Mouse (Mus musculus): ENCODE measurements around the gene Iqcg.

The Iqcg gene

DNA sequence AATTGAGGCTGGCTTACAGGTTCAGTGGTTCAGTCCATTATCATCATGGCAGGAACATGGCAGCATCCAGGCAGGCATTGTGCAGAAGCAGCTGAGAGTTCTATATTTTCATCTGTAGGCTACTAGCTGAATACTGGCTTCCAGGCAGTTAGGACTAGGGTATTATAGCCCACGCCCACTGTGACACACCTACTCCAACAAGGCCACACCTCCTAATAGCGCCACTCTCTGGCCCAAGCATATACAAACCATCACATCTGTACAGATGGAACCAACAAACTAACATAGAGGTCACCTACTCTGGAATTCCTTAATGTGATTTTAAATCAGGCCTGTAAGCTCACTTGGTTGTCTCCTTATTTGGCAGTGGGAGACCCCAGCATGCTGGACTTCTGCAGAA, 7.3 kb downstream of the Iqcg start:
- no peak for DNase-seq

- DNase-seq: no peak
Measured at GRCm38 (mm10) chr16:33048004-33048403, 8.0 kb downstream of the Iqcg start.

- DNase-seq: no peak
Measured at GRCm38 (mm10) chr16:33043268-33043667, 12.8 kb downstream of the Iqcg start.

GRCm38 (mm10) chr16:33042682-33043081, 13.3 kb downstream of the Iqcg start:
- no peak for DNase-seq

DNA sequence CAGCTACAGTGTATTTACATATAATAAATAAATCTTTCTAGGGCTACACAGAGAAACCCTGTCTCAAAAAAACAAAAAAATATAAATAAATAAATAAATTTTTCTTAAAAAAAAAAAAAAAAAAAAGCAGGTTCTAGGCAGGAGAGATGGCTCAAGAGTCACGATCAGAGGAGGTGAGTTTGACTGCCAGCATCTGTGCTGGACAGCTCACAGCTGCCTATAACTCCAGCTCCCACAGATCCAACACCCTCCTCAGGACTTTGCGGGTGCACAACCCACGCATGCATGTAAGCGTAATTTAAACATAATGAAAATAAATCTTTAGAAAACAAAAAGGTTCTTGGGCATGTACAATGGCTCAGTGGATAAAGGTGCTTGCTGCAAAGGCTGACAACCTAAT, 20.0 kb downstream of the Iqcg start:
- DNase-seq: no peak

DNA sequence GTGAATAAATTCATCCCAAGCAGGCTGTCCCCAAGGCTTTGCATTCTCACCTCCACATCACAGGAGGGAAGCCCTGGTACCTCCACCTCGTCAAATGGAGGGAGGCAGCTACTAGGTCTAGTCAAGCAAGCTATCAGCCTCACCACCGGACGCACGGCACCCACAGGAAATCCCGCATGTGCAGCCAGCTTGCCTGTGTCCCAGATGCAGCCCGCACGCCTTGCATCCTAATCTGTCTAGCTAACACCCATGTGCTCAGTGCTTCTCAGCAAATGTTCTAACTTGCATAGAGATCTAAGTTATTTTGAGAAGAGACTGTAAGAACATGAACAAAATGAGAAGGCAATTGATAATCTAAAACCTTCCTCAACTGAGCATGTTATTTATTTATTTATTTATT, 29.7 kb downstream of the Iqcg start:
- DNase-seq: no peak

GRCm38 (mm10) chr16:33024456-33025104, 31.4 kb downstream of the Iqcg start:
- DNase-seq: no peak

GRCm38 (mm10) chr16:33023750-33024149, 32.3 kb downstream of the Iqcg start:
- DNase-seq: peak; percentile 82

DNA sequence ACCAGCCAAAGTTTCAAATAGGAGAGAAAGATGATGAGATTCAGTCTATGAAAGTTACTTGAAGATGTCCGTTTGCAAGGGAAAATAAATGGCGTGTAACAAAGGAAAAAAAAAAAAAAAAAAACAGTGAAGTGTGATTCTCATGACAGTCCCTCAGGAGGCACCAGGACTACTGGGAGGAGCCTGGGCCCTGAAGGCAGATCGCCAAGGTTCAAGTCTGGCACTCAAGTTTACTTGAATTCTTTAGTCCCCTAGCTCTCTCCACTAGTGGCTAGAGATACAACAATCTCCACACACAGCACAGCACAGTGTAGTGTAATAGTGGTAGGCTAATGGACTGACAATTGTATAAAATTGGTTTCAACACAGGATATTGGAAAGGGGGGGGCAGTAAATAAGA, 34.6 kb downstream of the Iqcg start:
- DNase-seq: no peak

DNA sequence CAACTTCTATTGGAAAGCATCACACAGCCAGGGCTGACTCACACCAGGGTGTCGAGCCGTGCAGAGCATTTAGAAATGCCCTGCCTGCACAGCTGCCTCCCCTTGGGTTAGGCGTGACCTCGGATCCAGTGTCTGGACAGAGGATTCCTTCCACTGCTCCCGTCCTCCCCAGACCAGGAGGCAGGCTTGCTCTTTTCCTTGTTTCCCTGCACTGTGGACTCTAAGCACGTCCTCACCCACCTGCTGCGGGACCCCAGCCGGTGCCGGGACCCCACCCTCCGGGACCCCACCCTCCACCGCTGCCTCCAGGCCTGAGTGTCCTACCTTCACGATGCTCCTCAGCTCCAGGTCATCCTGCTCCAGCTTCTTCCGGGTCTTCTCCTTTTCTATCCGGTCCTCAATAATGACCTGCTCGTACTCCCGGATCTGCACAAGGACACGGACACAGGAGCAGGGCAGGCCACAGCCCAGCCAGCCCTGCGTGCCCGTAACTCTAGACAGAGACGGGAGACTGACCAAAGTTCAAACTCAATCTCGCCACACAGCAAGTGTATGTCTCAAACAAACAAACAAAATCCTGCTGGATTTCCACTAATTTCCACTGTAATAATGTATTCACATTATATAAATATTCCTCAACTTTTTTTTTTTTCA, 36.8 kb downstream of the Iqcg start:
- no peak for DNase-seq

DNA sequence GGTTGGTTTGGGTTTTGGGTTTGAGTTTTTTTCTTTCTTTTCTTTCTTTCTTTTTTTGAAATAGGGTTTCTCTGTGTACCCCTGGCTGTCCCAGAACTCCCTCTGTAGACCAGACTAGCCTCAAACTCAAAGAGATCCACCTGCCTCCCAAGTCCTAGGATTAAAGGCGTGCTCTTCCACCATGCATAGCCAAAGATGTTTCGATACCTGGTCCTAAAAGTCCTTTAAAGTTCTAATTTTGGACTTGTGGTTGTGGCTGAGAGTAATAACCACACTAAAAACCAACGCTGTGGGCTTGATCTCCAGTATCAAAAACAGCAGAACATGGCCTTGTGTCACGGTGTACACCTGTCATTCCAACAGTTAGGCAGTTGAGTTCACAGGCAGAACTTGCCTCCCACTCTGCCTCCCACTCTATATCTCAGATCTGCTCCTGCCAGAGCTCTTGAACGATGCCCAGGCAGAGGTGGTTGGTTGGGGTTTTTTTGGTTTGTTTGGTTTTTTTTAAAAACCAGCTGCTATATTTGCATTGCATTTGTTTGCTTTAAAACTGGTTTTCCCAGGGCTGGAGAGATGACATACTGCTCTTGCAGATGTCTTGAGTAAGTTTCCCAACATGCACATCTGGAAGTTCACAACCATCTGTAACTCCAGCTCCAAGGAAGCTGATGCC, 38.2 kb downstream of the Iqcg start:
- DNase-seq: no peak

GRCm38 (mm10) chr16:33015986-33016385, 40.0 kb downstream of the Iqcg start:
- no peak for DNase-seq

DNA sequence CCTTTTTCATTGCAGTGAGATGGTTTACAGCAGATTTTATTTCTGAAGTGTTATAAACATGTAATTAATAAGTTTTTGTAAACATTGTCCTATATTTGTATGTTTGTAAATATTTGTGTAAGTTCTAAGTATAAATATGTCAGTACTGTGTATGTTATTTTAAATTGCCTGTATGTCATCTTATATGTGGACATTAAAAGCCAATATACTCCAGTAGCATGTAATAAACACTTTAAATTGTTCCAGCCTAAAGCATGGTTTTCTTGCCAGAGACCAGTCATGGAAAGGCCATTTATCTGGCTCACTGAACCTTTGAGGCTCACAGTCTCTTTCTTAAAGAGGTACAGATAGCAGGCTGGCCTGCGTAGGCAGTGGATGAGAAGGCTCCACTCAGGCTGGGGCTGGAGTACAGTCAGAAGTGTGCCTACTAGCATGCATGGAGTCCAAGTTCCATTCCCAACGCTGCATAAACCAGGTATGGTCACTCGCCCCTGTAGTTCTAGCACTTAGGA, 40.6 kb downstream of the Iqcg start:
- no peak for DNase-seq

DNA sequence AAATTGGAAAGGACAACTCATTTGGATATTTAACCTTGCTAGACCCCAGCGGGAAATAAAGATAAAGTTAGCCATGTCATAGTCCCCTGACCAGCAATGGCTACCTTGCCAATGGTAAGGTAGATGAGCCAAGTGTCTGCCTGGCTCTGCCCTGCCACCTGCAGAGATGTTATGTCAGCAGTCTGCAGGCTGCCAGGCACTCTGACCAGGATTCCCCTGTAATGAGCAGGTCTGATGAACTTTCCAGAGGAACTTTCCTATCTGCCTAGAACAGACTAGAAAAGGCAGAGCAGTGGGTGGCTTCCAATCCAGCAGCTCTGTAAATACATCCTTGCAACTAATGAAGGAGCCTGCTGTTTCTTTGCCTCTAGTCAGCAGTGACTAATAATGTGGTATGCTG, 41.1 kb downstream of the Iqcg start:
- DNase-seq: no peak

GRCm38 (mm10) chr16:33013801-33014200, 42.2 kb downstream of the Iqcg start:
- DNase-seq: no peak

DNA sequence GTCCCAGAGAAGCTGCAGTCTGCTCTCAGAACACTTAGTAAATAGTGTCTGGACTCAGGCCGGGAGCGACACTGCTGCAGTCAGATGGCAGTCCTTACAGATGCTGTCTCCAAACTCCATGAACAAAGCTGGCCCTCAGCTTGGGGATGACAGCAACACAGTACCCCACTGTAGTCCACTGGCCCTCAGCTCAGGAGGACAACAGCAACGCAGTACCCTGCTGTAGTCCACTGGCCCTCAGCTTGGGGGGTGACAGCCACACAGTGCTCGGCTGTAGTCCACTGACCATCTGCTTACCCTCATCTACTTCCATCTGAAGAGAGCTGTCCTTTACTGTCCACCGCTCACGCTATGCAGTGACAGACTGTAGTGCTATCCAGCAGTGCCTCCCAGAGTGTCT, 45.9 kb downstream of the Iqcg start:
- DNase-seq: no peak

- DNase-seq: no peak
Measured at GRCm38 (mm10) chr16:33007436-33007835, 48.6 kb downstream of the Iqcg start.

DNA sequence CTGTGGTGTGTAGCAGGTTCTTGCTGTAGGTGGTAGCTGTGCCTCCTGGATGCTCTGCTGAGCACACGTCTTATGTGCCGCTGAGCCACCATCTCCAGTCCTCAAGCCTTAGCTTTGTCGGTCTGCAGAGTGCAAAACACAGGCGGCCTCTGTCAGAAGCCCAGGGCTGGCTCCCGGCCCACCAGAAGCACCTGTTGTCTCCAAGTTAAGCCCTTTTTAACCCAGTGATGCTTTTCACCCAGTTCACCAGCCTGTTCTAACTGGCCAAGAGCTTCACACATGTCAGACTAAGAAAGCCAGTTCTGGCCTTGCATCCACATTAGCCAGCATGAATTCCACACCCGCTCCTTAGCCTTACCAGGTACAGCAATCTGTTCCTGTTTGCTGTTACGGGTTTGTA, 49.1 kb downstream of the Iqcg start:
- no peak for DNase-seq

DNA sequence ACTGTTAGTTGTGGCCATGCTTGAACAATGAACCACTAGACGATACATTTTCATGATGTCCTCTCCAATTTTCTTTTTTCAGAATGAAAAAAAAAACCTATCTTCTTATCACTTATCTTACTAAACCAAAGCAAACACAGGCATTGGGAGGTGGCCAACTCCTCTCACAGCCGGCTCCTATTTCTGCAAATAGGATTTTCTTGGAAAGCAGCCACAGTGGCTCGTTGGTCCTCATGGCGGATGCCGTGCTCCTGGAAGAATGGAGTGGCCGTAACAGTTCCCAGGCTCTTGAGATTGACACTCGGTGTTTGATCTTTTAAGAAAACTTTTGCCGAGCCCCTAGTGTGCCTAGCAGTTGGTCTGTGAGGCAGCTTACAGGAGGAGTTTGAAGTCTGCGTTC, 50.8 kb downstream of the Iqcg start:
- DNase-seq: peak; percentile 6

DNA sequence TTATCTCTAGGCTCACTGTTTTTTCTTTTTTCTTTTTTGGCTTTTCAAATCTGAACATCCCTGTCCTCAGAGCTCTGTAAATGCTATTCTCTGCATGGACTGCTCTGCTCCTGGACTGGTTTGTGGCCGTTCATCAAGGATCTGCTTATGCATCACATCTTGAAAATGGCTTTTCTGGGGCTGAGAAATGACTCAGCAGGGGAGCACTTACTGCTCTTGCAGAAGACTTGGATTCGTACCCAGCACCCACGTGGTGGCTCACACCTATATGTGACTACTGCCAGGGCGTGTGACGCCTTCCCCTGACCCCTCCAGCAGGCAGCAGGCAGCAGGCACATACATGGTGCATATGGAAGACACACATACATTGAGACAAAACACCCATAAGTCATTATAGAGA, 63.9 kb downstream of the Iqcg start:
- DNase-seq: no peak

DNA sequence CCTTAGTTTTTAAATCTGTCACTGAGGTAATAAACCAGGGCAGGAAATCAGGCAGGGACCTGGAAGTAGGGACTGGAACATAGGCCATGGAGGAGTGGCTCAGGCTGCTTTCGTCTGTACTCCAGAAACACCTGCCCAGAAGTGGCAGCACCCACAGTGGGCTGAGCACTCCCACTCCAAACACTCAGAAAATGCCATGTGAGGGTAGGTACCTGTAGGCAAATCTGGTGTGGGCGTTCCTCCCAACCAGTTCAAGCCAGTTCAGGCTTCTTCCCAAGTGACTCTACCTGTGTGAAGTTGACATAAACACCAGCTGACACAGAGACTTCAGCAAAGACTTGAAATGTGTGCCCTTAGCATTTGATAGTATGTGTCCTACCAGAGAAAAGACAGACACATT, 71.4 kb downstream of the Iqcg start:
- DNase-seq: no peak

- no peak for DNase-seq
Measured at GRCm38 (mm10) chr16:32981405-32981804, 74.6 kb downstream of the Iqcg start.

DNA sequence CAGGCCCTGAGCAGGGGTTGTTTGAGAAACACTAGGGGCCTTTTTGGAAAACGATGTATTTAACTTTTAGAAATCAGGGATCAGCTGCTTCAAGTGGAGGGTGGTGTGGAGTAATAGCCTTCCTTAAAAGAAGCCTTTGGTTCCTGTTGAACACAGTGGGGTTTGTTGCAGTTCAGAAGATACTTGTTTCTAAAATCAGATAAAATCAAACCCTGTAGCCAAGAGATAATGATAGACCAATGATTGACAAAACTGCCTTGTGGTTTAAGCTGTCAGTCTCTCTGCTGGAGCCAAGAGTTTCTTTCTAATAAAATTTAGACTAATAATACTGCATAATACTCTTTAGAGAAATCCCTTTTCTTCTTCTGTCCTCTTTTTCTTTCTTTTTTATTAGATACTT, 75.8 kb downstream of the Iqcg start:
- no peak for DNase-seq

GRCm38 (mm10) chr16:32973047-32973446, 83.0 kb downstream of the Iqcg start:
- DNase-seq: no peak

Data from embryo, embryonic 11 days (tissue).